Mouse (Mus musculus): Measurements from ENCODE around the gene Olfr154.
"Not testable (repeated sequence)": the region's sequence is repeated elsewhere in the genome, so short reads cannot be mapped to it uniquely, and the experiment has no call there.

Olfr154 gene

GRCm38 (mm10) chr2:85664355-85664754, at the start of gene Olfr154:
TSS of gene Olfr154 (minus strand) at chr2:85664455.
- DNase-seq, result not testable (repeated sequence)

DNA sequence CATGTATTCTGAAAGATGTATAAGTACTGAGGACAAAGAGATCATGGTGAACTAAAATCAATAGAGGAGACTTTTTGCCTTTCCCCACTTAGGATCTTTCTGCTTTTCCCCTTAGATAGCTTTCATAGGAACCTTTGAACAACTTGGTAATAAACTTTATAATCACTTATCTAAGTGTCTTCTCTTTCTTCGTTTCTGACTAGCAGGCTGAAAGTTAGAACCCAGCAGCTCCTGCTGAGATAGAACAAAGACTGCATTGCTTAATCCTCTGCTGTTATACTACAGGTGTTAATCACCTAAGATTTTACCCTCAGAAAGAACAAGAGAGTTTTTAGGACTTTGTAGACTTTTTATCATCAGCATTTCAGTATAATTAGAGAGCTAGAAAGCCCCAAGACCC, 46.9 kb upstream of the Olfr154 start:
- no peak for DNase-seq

GRCm38 (mm10) chr2:85710680-85711079, 46.4 kb upstream of the Olfr154 start:
- DNase-seq, result not testable (repeated sequence)

DNA sequence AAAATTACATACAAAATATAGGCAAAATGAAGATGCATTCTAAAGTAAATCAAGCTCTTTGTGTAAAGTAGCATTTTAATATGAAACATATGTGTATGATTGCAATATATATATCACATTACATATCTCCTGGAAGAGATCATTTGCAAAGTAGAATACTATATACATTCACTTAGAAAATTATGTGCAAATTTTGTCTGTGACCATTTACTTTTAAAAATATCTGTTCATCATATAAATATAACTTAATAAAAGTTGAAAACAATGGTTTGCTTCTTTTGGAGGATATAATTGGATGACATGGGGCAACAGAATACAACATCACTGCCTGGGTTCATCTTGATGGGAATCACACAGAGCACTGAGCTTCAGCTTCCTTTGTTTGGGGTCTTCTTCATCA, 24.9 kb upstream of the Olfr154 start, which contains the start of gene Olfr1008:
TSS of gene Olfr1008 (plus strand) at position 301 of the 400 bp plus-strand sequence.
- DNase-seq, result no peak

DNA sequence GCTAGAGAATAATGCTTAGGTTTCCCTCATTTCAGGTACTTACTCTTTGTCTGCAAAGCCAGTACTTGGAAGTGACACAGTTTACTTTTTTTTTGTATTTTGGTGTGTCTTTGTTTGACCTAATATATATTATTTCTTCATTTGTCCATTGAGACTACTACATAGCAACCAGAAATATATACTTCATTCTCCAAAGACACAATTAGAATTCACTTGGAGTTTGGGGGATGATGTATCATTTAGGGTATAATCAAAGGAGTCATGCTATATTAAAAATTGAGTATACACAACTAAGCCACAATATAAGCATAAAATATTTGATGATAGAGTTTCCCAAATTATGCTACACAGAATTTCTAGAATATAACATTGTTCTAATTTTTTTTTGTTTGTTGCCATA, 14.4 kb upstream of the Olfr154 start, which contains the start of gene Olfr1006:
TSS of gene Olfr1006 (minus strand) at position 101 of the 400 bp plus-strand sequence.
- no peak for DNase-seq

GRCm38 (mm10) chr2:85650604-85651003, 13.7 kb downstream of the Olfr154 start, which contains the start of gene Olfr1002:
TSS of gene Olfr1002 (minus strand) at chr2:85650704.
- DNase-seq, result no peak

Data from kidney, postnatal 25 days (tissue).